Mouse (Mus musculus): ENCODE data around the gene Cplx1.

DNA sequence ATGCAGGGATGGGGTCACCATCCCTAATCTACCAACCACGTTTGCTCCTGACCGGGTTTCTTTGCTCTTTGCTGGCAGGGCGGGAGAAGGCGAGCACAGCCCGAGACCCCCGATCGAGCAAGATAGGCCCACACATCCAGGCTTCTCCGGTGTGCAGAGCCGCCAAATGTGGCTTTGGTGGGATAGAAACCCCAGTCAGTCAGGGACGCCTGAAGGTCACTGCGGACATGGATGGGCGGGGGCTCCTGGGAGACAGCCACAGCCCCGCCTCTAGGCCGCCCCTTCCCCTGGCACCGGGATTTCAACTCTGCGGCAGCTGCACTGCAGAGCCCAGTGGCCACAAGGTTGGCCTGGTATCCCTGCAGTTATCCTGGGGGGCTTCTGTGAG, 377 bp upstream of the Cplx1 start:
- no peak for TF ChIP-seq POLR2A (IDR thresholded peaks at IDR 0.05; ENCODE audit: control insufficient read depth in 1 of 2, insufficient read depth in 1 of 2, low read depth in 1 of 2, low read length in 2 of 2, poor library complexity in 1 of 2)
- no peak for TF ChIP-seq MYC (IDR thresholded peaks at IDR 0.05; ENCODE audit: low read depth, low read length)
- no peak for TF ChIP-seq GABPA (IDR thresholded peaks at IDR 0.05; ENCODE audit: low read depth, low read length)
- TF ChIP-seq ETS1 (IDR thresholded peaks at IDR 0.05; ENCODE audit: low read depth, low read length): no peak
- no peak for TF ChIP-seq HCFC1 (IDR thresholded peaks at IDR 0.05; ENCODE audit: low read depth, low read length)

All from MEL (cell line).